Mouse (Mus musculus): Measurements from ENCODE around the gene Tln2. TPM values are rescaled to one million over a fixed set of nuclear protein-coding genes. Genes with fewer than 3 reads are reported as not detected.

The Tln2 gene
- polyA plus RNA-seq, 1 experiment, result 0.01 TPM

GRCm38 (mm10) chr9:67235441-67236217, 323.9 kb downstream of the Tln2 start:
- Histone ChIP-seq H3K27me3 (ENCODE audit: control insufficient read depth) (no peaks in the 10 kb centered on the region), H3K4me1 (ENCODE audit: control insufficient read depth) (no peaks in the 10 kb centered on the region), H3K4me3 (replicated peaks) (no peak overlapping the region), H3K9me3 (ENCODE audit: control insufficient read depth, low read length) (no peaks in the 10 kb centered on the region), H3K36me3 (ENCODE audit: control insufficient read depth) (no peaks in the 10 kb centered on the region)
- TF ChIP-seq TAL1 (IDR thresholded peaks at IDR 0.05; ENCODE audit: low read length) (no peak), GATA1 (IDR thresholded peaks at IDR 0.05; ENCODE audit: low read length) (no peak)

- TF ChIP-seq GATA1 (IDR thresholded peaks at IDR 0.05; ENCODE audit: low read length) (no peak), TAL1 (IDR thresholded peaks at IDR 0.05; ENCODE audit: low read length) (no peak)
These were observed 330.5 kb downstream of the Tln2 start for GRCm38 (mm10) chr9:67229033-67229432.

GRCm38 (mm10) chr9:67220388-67220787, 339.1 kb downstream of the Tln2 start:
- no peak overlapping the region for H3K4me3 ChIP-seq (replicated peaks)

More at GRCm38 (mm10) chr9:67229033-67229432, 330.5 kb downstream of the Tln2 start:
- no peaks in the 10 kb centered on the region for H3K4me1 ChIP-seq (ENCODE audit: control insufficient read depth)
- no peak overlapping the region for H3K4me3 ChIP-seq (replicated peaks)
- H3K27me3 ChIP-seq (ENCODE audit: control insufficient read depth), result no peaks in the 10 kb centered on the region
- peaks cover 6% of the 10 kb centered on the region; the same call in 1 of the 2 replicates for H3K36me3 ChIP-seq (ENCODE audit: control insufficient read depth)
- H3K9me3 ChIP-seq (ENCODE audit: control insufficient read depth, low read length), result no peaks in the 10 kb centered on the region

GRCm38 (mm10) chr9:67218001-67218400, 341.5 kb downstream of the Tln2 start:
- Histone ChIP-seq H3K27me3 (ENCODE audit: control insufficient read depth) (no peaks in the 10 kb centered on the region), H3K4me1 (ENCODE audit: control insufficient read depth) (no peaks in the 10 kb centered on the region)
- TF ChIP-seq GATA1 (IDR thresholded peaks at IDR 0.05; ENCODE audit: low read length) (no peak), TAL1 (IDR thresholded peaks at IDR 0.05; ENCODE audit: low read length) (no peak)

More at GRCm38 (mm10) chr9:67220388-67220787, 339.1 kb downstream of the Tln2 start:
- no peaks in the 10 kb centered on the region for H3K4me1 ChIP-seq (ENCODE audit: control insufficient read depth)
- H3K27me3 ChIP-seq (ENCODE audit: control insufficient read depth), result no peaks in the 10 kb centered on the region
- no peaks in the 10 kb centered on the region for H3K9me3 ChIP-seq (ENCODE audit: control insufficient read depth, low read length)
- no peaks in the 10 kb centered on the region for H3K36me3 ChIP-seq (ENCODE audit: control insufficient read depth)
- TF ChIP-seq GATA1 (IDR thresholded peaks at IDR 0.05; ENCODE audit: low read length), result no peak
- TF ChIP-seq TAL1 (IDR thresholded peaks at IDR 0.05; ENCODE audit: low read length), result no peak

GRCm38 (mm10) chr9:67214191-67214985, 345.1 kb downstream of the Tln2 start:
- Histone ChIP-seq H3K27me3 (ENCODE audit: control insufficient read depth) (no peaks in the 10 kb centered on the region), H3K9me3 (ENCODE audit: control insufficient read depth, low read length) (no peaks in the 10 kb centered on the region), H3K4me1 (ENCODE audit: control insufficient read depth) (no peaks in the 10 kb centered on the region), H3K4me3 (replicated peaks) (no peak overlapping the region), H3K36me3 (ENCODE audit: control insufficient read depth) (no peaks in the 10 kb centered on the region)
- TF ChIP-seq TAL1 (IDR thresholded peaks at IDR 0.05; ENCODE audit: low read length) (no peak), GATA1 (IDR thresholded peaks at IDR 0.05; ENCODE audit: low read length) (no peak)

More at GRCm38 (mm10) chr9:67218001-67218400, 341.5 kb downstream of the Tln2 start:
- H3K36me3 ChIP-seq (ENCODE audit: control insufficient read depth), result no peaks in the 10 kb centered on the region
- H3K9me3 ChIP-seq (ENCODE audit: control insufficient read depth, low read length), result no peaks in the 10 kb centered on the region
- no peak overlapping the region for H3K4me3 ChIP-seq (replicated peaks)

GRCm38 (mm10) chr9:67213275-67213674, 346.2 kb downstream of the Tln2 start:
- Histone ChIP-seq H3K4me1 (ENCODE audit: control insufficient read depth) (no peaks in the 10 kb centered on the region), H3K4me3 (replicated peaks) (no peak overlapping the region), H3K36me3 (ENCODE audit: control insufficient read depth) (no peaks in the 10 kb centered on the region), H3K27me3 (ENCODE audit: control insufficient read depth) (no peaks in the 10 kb centered on the region), H3K9me3 (ENCODE audit: control insufficient read depth, low read length) (no peaks in the 10 kb centered on the region)
- no peak for TF ChIP-seq GATA1 (IDR thresholded peaks at IDR 0.05; ENCODE audit: low read length)
- TF ChIP-seq TAL1 (IDR thresholded peaks at IDR 0.05; ENCODE audit: low read length), result no peak

- Histone ChIP-seq H3K36me3 (ENCODE audit: control insufficient read depth) (no peaks in the 10 kb centered on the region), H3K4me1 (ENCODE audit: control insufficient read depth) (no peaks in the 10 kb centered on the region), H3K4me3 (replicated peaks) (no peak overlapping the region), H3K27me3 (ENCODE audit: control insufficient read depth) (no peaks in the 10 kb centered on the region), H3K9me3 (ENCODE audit: control insufficient read depth, low read length) (no peaks in the 10 kb centered on the region)
- TF ChIP-seq GATA1 (IDR thresholded peaks at IDR 0.05; ENCODE audit: low read length) (no peak), TAL1 (IDR thresholded peaks at IDR 0.05; ENCODE audit: low read length) (no peak)
These were observed 348.3 kb downstream of the Tln2 start for GRCm38 (mm10) chr9:67211220-67211619.

GRCm38 (mm10) chr9:67209451-67209850, 350.1 kb downstream of the Tln2 start:
- H3K36me3 ChIP-seq (ENCODE audit: control insufficient read depth), result no peaks in the 10 kb centered on the region
- TF ChIP-seq TAL1 (IDR thresholded peaks at IDR 0.05; ENCODE audit: low read length) (no peak), GATA1 (IDR thresholded peaks at IDR 0.05; ENCODE audit: low read length) (no peak)

GRCm38 (mm10) chr9:67208420-67208819, 351.1 kb downstream of the Tln2 start:
- Histone ChIP-seq H3K27me3 (ENCODE audit: control insufficient read depth) (no peaks in the 10 kb centered on the region), H3K4me1 (ENCODE audit: control insufficient read depth) (no peaks in the 10 kb centered on the region), H3K36me3 (ENCODE audit: control insufficient read depth) (no peaks in the 10 kb centered on the region), H3K4me3 (replicated peaks) (no peak overlapping the region), H3K9me3 (ENCODE audit: control insufficient read depth, low read length) (no peaks in the 10 kb centered on the region)
- TF ChIP-seq TAL1 (IDR thresholded peaks at IDR 0.05; ENCODE audit: low read length) (no peak), GATA1 (IDR thresholded peaks at IDR 0.05; ENCODE audit: low read length) (no peak)

More at GRCm38 (mm10) chr9:67209451-67209850, 350.1 kb downstream of the Tln2 start:
- Histone ChIP-seq H3K4me3 (replicated peaks) (no peak overlapping the region), H3K9me3 (ENCODE audit: control insufficient read depth, low read length) (no peaks in the 10 kb centered on the region), H3K4me1 (ENCODE audit: control insufficient read depth) (no peaks in the 10 kb centered on the region), H3K27me3 (ENCODE audit: control insufficient read depth) (no peaks in the 10 kb centered on the region)
